Mouse (Mus musculus): ENCODE data around the gene Hrh2.
A peak's percentile ranks its signal among the peaks of the same experiment; 100 is the strongest.

Hrh2 gene

DNA sequence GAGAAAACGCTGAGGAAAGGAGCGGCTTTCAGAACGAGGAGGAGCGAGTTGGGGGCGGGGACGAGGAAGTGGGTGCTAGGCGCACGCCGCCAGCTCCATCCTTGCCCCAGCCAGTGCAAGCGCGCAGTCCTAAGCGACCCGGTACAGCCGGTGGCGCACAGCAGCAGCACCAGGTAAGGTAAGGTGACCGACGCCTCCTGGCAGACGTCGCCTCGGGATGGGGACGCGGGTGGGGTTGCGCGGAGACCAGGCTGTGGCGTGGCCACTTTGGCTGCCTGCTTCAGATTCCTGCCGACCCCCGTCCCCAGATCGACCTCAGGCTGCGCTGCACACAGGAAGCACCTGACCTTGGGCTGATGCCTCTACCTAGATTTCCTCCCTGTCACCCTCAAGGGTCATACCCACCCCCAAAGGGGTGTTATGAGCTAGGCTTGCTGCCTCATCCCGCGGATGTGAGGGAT is at the start of gene Hrh2:
Gene Hrh2 (plus strand): TSS at position 109 of the 461 bp plus-strand sequence.
- peak in 1 of 2 experiments; percentile 57 for DNase-seq (ENCODE audit: low spot score in 2 of 2)

DNA sequence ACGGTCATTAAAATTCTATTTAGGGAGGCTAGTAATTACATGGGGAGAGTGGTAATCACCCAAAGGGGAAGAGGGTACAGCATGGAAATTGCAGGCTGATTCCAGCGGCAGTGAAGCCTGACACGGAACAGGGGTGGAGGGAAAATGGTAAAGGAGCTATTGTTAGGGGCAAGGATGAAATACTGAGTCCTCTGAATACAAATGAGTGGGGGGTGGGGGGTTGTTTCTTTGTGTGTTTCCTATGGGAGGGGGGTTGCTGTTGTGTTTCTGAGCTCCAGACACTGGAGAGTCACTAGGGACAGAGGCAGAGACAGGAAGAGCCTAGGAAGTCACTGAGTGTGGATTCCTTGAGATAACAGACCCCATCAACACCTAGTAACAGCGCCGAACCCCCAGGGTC is 48.1 kb upstream of the Hrh2 start:
- DNase-seq (ENCODE audit: low spot score in 2 of 2), result no peak

DNA sequence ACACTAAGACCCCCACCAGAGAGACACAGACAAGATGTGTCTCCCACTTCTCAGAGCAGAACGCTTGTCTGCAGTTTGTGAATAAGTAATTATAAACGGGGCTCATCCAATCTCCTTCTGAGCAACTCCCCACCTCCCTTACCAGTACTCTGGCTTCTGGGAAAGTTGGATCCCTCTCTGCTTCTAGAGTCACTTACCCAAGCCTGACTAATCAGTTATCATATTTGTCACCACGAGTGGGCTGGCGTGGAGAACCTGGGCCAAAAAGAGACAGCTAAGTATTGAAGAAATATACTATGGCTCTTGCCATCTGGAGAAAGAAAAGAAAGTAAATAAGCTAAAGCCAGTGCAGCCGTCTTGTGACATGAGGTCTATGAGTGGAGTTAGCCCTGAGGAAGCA is 47.3 kb upstream of the Hrh2 start:
- DNase-seq (ENCODE audit: low spot score in 2 of 2), result no peak

DNA sequence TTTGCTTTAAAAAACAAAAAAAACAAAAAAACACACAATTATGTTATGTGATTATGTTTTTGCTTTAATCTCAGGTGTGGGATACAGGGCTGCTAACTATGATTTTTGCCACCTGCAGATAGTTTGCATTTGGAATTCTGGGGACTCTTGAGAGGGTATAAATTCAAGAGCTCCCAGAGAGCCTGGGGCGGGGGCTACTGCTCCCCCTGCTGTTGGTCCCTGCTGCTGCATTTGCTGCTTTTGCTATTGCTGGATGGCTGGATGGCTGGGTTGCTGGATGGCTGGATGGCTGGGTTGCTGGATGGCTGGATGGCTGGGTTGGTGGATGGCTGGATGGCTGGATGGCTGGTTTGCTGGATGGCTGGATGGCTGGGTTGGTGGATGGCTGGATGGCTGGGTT is 44.6 kb upstream of the Hrh2 start:
- no peak for DNase-seq (ENCODE audit: low spot score in 2 of 2)

DNA sequence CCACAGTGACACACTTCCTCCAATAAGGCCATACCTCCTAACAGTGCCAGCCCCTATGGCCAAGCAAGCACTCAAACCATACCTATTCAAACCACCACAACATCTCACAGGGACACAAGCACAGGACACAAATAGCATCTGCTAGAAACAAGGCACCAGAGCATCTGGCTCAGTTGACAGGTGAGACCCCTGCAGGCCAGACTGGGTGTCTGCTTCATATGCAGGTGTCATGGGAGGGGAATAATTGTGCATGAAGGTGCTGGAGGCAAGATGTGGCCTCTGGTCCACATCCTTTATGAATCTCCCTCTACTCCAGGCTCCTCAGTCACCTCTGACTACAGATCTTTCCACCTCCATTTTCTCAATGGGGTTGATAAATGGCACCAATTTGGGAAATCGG is 39.5 kb upstream of the Hrh2 start:
- no peak for DNase-seq (ENCODE audit: low spot score in 2 of 2)

DNA sequence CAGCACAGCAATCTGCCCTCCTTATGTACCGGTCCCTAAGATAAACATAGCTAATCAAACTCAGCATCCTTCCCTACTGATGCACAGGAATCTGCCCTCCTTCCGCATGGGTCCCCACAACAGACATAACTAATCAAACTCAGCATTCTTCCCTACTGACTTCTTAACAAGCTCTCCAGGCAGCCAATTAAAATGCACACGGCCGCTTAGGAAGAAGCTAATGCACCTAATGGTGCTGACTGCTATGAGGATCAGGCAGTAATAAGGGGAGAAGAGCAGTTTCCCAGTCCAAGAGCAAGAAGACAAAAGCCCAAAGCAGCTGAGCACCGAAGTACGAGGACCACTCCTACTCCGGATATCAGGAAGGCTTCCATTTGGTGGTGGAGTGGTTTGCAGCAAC is 39.0 kb upstream of the Hrh2 start:
- no peak for DNase-seq (ENCODE audit: low spot score in 2 of 2)

DNA sequence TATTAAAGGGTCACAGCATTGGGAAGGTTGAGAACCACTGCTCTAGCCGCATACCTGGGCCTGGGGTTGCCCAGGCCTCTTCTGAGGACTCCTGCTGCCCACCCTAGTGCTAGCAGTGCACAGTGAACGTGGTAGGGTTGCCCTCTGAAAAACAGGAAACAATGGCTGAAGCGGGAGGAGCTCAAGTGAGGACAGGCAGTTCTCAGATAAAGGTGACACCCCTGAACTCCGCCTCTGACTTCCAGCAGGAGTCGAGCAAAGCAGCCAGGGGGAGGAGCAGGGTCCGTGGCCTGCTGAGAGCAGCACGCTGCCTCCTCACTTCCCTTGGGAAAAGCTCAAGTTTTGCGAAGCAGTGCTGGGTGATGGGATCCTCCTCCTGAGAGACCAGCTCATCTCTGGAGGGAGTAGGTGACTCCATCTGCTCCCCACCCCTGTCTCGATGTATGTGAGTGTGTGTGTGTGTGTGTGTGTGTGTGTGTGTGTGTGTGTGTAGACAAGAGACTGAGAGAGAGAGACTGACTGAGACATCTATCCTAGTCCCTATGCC is 38.2 kb upstream of the Hrh2 start:
- DNase-seq (ENCODE audit: low spot score in 2 of 2), result no peak

DNA sequence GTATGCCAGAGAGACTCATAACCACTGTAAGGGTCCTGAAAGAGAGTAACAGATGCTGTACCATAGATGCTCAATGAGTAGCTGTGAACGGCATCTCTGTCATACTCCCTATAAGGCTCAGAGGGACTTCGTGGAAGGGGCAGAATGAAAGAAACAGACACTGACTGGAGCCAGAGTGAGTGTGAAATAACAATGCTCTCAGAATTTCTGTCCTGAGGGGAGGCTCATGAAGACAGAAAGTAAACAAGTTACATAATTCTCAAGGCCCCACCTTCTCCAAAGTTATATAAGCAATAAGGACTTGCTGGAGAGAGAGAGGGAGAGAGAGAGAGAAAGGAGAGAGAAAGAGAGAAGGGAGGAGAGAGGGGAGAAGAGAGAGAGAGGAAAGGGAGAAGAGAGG is 36.1 kb upstream of the Hrh2 start:
- DNase-seq (ENCODE audit: low spot score in 2 of 2), result no peak

DNA sequence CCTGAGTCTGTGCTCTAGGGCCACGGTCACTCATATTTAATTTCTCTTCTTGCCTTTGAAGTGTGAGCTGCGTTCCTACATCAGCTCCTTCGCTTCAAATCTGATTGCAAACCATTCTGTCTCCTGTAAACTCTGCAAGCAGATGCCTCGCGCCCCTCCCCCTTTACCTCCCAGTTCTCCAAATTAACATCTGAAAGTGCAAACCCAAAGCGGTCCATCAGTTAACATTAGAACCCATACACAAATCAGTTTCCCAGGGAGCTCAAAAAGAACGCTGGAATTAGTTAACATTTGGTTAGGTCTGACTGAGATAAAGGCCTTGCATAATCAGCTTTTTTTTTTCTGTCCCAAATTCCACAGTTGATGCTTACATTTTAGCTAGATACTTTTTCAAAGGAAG is 32.7 kb upstream of the Hrh2 start:
- no peak for DNase-seq (ENCODE audit: low spot score in 2 of 2)

DNA sequence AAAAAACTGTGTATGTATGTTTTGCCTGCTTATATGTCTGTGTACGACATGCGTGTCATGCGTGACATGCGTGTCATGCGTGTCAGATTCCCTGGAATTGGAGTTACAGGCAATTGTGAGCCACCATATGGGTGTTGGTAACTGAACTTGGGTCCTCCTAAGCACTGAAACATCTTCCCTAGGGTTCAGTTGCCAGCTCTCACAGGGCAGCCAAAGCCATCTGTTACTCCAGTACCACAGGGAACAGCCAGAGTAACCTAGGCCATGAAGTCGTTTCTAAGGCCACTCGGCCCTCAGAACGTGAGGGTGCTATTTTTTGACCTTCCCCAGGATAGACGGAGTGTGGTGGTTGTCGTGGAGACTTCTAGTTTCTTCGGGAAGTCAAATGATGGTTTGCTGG is 32.2 kb upstream of the Hrh2 start:
- DNase-seq (ENCODE audit: low spot score in 2 of 2), result no peak

DNA sequence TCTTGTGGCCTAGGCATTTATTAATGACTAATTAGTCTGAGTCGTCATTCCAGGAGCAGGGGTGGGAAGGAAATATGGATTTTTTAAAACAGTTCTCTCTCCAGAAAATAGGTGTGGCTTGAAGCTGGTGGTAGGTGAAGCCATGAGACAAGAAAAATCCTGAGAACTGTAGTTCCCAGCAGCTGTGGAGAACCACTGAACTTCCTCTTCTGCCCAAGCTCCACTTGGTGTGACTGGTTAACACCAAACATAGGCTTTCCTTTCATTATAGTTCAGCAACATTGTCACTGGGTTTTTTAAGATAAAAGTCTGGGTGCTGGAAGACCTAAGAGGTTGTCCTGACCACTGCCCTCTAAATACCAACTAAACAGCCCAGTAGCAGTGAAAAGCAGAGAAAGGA is 31.4 kb upstream of the Hrh2 start:
- DNase-seq (ENCODE audit: low spot score in 2 of 2), result no peak

DNA sequence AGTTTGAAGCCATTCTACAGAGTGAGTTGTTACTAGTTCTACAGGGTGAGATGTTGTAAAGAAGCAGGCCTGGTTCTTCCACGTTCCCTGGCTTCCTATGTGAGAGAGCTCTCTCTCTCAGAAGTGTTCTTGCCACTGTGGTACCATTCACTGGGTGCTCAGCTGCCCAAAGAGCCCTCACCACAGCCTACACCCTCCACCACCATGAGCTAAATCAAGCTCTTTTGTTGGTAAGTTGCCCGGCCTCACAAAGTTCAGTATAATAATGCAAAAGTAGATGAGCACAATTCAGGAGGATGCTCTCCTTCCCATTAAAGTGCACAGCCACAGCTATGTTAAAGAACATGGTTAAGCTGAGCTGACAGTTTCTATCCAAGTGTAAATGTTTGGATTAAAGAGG is 30.4 kb upstream of the Hrh2 start:
- DNase-seq (ENCODE audit: low spot score in 2 of 2), result no peak

DNA sequence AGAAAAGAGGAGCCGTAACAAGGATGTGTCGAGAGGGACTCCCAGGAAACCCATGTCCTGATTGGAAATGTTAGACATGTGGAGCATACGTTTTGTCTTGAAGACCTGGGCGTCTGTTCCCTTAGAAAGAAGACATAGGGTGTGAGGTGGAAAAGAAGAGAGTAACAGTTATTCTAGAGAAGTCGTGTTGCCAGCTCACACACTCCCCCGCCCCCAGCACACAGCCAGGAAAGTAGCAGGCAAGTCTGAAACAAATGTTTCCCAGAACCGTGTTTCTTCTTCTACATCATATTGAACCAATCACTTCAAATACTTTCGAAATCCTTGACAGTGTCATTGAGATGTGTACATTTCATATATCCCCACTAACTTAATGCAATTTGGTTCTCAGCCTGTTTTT is 28.6 kb upstream of the Hrh2 start:
- no peak for DNase-seq (ENCODE audit: low spot score in 2 of 2)

DNA sequence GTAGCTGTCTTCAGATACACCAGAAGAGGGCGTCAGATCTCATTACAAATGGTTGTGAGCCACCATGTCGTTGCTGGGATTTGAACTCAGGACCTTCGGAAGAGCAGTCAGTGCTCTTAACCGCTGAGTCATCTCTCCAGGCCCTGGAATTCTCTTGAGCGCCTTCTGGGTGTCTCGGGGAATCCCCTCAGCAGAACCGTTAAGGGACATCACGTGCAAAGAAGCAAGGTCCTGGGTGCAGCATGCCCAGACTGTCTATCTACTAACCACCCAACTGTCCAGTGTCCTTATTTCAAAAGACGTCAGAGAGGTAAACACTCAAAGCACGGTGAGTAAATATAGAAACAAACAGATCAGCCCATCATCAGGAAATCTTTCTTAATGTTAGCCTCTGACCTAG is 27.5 kb upstream of the Hrh2 start:
- DNase-seq (ENCODE audit: low spot score in 2 of 2), result no peak

DNA sequence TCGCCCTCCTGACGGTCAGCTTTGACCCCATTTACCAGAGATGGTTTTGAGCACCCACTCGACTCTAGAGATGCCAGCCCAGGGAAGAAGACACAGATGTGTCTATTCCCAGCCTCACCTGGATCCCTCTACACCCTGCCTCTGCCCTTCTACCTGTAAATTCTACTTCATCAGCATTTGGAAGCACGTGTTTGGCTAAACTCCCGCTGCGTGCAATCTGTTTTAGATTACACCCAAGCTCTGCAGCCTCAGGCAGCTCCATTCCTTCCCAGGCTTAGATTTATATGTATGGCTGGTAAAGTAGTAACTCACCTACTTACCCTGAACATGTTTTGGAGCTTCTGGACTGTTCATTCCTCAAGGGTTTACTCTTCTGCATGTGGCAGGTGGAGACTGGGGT is 26.9 kb upstream of the Hrh2 start:
- no peak for DNase-seq (ENCODE audit: low spot score in 2 of 2)

DNA sequence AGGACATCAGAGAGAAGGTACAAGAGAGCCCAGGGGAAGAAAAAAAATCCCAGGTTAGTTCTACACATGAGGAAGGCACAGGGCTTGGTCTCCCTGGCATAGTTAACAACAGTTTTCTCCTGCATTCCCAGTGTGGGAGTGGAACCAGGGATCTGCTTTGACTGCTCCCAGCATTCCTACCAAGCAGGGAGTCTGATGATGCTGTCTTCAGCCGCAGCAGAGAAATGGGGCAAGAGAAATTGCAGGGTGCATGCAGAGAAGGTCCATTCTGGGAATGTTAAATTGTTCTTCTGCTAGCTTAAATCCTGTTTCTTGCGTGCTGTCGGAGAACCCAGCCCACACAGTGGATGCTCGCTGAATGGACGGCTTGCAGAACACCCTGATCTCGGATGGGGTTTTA is 26.2 kb upstream of the Hrh2 start:
- DNase-seq (ENCODE audit: low spot score in 2 of 2), result no peak

DNA sequence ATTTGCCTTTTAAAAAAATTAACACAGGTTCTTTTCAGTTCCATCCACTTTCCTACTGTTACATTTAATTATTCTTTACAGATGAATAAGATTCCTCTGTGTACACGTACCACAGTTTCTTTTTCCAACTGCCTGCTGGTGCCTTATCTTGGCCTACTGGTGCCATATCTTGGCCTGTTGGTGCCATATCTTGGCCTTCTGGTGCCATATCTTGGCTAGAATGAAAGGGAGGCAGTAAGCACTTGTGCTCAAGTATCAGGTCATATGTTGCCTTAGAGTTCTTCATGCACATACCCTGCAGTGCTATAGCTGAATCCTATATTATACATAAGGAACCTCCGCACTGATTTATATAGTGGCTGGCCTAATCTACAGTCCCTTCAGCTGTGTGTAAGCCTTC is 24.9 kb upstream of the Hrh2 start:
- no peak for DNase-seq (ENCODE audit: low spot score in 2 of 2)

DNA sequence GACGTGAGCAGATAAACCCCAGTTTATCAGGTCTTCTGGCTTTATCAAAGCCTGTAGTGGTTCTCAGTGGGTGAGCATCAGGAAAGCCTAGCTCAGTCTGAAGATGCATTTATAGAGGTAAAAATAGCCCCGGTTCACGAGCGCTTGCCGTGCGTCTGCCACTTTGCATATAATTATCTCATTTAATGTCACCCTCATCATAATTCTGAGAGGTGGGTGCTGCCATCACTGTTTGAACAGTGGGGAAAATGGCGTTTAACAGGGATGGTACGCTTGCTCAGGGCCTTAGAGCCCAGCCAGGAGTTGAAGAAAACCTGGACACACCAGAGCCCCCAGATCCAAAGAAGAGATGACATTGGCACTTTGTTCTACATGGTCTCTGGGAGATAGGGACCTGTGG is 23.3 kb upstream of the Hrh2 start:
- no peak for DNase-seq (ENCODE audit: low spot score in 2 of 2)

DNA sequence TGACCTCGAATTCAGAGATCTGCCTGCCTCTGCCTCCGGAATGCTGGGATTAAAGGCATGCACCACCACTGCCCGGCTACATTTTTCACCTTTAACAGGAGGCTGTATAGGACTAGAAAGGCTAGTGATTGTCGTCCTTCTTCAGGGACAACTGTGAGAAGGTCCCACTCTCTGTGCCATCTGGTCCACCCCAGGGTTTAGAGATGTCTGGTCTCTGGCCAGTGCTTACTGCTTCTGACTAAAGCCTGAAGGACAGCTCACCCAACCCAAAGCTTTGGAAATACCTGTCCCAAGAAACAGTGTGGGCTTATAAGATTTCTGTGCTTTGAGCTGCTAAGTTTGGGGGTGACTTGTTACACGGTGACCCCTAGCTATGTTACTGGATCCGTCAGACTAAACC is 21.6 kb upstream of the Hrh2 start:
- no peak for DNase-seq (ENCODE audit: low spot score in 2 of 2)

DNA sequence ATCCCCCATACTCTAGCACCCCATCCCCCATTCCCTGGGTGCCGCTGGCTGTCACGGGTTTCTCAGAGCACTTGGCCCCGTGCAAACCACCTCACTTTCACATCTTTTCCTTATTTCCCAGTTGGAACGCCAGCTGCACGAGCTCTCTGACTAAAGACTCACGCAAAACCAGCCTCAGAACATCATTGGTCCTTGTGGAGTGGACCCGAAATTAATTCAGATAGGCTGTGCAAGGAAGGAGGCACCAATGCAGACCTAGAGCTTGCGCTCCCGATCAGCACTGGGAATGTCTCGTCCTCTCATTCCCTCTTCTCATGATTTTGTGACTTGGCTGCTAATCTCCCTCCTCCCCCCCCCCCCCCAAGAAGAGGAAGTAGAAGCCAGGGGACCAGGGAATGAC is 20.6 kb upstream of the Hrh2 start:
- no peak for DNase-seq (ENCODE audit: low spot score in 2 of 2)

DNA sequence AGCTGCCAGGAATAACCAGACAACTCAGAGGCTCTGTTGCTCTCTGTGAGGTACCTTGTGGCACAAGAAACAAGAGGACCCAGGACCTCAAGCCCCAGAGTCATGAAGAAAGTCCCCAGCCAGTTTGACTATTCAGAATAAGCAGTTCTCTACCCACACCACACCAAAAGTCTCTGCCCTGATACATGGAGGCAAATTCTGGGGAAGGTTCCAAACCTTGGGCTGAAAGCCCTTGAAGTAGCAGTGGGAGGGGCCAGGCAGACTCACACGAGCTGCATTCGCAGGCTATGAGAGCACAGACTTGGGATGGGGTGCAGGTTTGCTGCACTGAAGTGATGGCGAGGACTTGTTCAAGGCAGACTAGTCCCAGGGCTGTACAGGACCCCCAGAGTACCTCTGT is 20.2 kb upstream of the Hrh2 start:
- DNase-seq (ENCODE audit: low spot score in 2 of 2), result no peak

DNA sequence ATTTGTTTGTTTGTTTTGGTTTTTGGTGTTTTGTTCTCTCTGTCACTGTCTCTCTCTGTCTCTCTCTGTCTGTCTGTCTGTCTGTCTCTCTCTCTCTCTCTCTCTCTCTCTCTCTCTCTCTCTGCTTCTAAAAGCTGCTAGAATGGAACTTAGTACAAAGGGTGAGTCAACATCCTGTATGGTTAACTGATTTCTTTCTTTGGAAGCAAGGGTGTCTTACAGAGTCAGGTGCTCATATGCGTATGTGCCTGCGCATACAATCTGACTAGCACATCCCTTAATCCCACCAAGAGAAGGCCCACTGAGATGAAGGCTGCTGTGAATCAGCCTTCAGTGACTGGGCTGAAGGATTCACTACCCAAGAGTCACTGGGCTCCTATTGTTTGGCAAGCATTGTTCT is 18.0 kb upstream of the Hrh2 start:
- DNase-seq (ENCODE audit: low spot score in 2 of 2), result no peak

DNA sequence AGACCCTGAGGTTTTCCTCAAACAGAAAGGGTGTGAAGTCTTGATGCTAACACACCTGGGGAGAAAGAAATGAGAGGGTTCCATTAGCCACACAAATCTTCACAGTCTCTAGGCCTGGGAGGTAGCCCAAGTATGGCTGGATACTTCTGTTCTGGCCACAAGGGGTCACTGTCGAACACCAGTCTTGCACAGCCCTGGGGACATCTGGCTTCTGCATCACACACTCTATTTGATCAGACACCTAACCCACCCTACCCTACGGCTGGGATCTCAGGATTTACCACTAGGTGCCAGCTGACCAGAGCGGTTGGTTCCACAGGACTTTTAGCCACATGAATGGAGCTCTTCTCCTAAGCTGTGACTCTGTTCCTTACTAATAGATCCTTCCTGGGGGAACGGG is 17.2 kb upstream of the Hrh2 start:
- DNase-seq (ENCODE audit: low spot score in 2 of 2), result peak in 1 of 2 experiments; percentile 37

DNA sequence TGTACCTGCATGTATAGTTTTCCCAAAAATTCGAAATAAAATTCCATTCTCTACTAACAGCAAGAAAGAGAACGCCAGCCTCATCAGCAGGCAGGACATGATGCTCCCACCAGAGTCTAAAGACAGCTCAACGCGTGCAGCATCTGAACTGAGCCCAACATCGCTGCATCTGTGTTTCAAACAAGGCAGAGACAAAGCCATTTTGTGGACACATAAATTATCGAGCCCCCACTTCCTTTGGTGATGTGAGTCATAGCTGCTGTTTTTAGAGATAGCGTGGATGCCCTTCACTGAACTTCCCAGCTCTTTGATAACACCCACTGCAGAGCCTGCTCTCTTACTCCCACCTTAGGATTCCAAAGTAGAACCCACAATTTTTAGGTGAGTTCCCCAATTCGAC is 16.5 kb upstream of the Hrh2 start:
- DNase-seq (ENCODE audit: low spot score in 2 of 2), result no peak
